Mouse (Mus musculus) lung, postnatal 36 days (tissue): ENCODE measurements at regions not wholly inside any gene's neighbourhood (a gene's known extent, or its start where the extent isn't known, plus 50 kb on each side); places are given as distances from the start of the nearest gene placed in this dataset.
"Not testable (repeated sequence)": the region's sequence is repeated elsewhere in the genome, so short reads cannot be mapped to it uniquely, and the experiment has no call there.

ENCODE experiments used
- DNase-seq: peaks from one replicate; pipeline ENCODE4 v3.0.0; 2022; ENCODE audit warnings: mixed read lengths

- peak; percentile 44 for DNase-seq
Measured at GRCm38 (mm10) chr16:30193294-30194261, 73.7 kb downstream of the Cpn2 start.

- no peak for DNase-seq
Measured at GRCm38 (mm10) chr16:30194836-30195235, 72.5 kb downstream of the Cpn2 start.

DNA sequence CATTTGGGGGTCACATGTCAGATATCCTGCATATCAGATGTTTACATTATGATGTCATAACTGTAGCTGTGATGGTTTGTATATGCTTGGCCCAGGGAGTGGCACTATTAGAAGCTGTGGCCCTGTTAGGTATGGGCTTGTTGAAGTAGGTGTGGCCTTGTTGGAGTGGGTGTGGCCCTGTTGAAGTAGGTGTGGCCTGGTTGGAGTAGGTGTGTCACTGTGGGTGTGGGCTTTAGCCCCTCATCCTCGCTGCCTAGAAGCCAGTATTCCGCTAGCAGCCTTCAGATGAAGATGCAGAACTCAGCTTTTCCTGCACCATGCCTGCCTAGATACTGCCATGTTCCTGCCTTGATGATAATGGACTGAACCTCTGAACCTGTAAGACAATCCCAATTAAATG is 71.4 kb downstream of the Cpn2 start:
- DNase-seq: not testable (repeated sequence)

- DNase-seq: peak; percentile 57
Measured at GRCm38 (mm10) chr16:30197351-30197750, 69.9 kb downstream of the Cpn2 start.

DNA sequence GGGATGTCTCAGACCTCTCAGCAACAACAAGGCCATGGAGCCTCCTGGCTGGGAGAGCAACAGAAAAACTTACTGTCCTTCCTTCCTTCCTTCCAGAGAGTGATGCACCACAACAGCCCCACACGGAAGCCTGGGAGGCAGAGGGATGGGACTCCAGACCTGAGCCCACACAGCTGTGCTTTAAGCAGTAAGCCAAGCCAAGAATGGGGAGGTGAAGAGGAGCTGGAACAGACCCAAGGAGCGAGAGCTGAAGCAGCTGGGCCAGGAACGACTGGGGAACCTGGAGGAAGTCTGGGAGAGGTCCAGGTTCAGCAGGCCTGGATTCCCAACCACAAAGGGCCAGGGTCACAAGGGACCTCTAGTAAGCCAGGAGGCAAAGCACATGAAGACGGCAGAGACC is 67.5 kb downstream of the Cpn2 start:
- DNase-seq: peak; percentile 35

DNA sequence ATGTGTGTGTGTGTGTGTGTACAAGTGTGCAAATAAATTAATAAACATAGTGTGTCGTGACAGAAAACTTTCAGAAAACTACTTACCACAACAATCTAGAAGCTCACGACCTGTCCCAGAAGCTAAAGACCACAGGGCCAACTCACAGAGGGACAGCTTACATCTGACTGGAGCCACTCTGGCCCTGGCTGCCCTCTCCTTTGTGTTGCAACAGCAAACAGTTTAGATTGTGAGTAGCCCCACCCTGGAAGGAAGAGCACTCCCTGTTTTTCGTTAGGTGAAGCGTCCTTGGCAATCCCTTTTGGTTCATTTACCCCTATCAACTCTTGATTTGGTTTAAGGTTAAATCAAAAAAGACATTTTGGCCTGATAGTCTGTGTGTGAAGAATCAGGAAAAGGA is 63.2 kb downstream of the Cpn2 start:
- DNase-seq: peak; percentile 77

- no peak for DNase-seq
Measured at GRCm38 (mm10) chr16:30205314-30205815, 61.9 kb downstream of the Cpn2 start.

DNA sequence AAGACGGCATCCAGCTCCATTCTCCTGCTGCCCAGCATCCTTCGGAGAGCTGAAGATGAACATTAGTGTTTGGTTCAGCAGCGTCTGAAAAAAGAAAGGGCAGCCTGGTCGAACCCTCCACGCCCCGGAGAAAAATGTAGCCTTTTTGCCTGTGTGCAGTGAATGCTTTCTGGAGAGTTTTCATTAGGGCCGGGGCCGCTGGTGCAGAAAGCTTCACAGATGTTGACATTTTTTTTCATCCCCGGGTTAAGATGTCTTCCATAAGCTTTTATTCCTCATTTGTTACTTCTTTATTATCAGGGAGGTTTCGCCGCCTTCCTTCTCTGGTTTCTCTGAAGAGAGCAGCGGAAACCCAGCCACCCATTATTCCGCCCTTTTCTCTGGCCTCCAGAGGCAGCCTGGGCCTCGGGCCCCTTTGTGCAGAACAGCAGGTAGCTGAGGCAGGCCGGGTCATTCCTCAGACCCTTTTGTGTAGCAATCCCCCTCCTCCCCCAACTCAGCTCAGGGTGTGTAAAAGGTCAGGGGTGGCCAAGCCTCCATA is 61.4 kb downstream of the Cpn2 start:
- no peak for DNase-seq
